Mouse (Mus musculus) layer of hippocampus, postnatal 25 days (tissue): Measurements from ENCODE around the gene Them7. TPM values are rescaled to one million over a fixed set of nuclear protein-coding genes. Genes with fewer than 3 reads are reported as not detected.

Experiments
- DNase-seq, 2 experiments: peaks; one replicate each; pipeline ENCODE4 v3.0.0; 2022; ENCODE audit warnings: mixed read lengths in 2 of 2, low spot score in 1 of 2; ENCODE audit errors: extremely low spot score in 1 of 2
- total RNA-seq, 2 experiments: library from RNA; stranded (reverse); gene quantifications; 2 replicates each; pipeline ENCODE4 v1.2.3; 2021

Them7 gene
- total RNA-seq, 2 experiments from 2014 or later = not detected

DNA sequence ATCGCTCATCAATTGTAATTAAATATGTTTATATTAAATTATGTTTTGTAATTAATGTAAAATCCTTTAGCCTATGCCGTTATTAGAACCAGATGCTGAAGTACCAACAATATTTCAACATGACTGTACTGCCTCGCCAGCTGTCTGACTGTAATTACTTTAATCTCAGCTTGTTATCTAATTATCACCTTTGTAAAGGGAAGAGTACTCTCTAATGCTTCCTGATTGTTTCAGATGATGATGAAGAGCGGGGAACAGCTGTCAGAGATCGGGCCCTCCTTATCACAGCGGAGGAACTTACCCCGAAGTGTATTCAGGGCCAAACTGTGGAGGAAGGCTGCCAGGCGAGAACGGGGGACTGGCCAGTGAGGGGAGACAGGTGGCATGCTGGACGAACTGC lies 77.4 kb downstream of the Them7 start:
- DNase-seq = no peak

DNA sequence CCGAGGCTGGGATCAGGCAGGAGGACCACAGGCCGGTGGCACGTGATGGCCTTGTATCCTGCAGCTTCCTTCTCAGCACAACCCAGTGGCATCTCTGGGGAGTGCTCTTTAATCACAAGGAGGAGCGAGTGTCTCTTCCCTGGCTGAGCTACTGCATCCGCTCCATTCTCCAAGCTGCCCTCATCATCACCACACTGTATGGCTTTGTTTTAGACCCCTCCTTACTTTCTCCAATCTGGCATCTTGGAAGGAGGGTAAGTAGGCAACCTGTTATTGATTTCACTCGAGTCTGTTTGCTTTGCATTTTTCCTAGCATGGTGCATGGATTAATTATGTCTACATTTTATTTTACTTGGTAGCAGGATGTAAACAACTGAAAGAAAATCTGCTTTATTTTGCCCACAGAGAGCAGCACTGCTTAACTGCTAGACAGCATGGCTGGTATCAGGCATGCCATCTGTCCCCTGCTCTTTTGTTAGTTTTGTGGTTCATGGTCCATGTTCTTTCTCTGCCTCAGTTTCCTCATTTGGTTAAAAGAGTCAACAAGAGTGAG lies 79.9 kb downstream of the Them7 start:
- no peak for DNase-seq

DNA sequence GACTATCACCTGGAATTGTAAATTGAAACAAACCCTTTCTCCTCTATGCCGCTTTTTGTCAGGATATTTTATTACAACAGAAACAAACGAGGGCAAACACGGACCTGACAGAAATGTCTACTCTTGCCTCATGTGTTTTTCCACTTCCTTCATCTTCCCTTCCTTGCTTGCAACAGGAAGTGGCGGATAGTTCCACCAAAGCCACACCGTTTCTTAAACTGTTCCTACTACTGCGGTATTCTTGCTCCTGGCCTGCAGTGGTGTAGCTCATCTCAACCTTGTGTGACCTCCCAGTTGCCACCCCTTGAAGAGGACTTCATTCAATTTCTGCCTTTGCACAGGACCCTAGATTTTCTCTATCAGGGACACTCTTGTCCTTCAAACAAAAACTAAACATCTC lies 81.8 kb downstream of the Them7 start:
- DNase-seq = no peak

DNA sequence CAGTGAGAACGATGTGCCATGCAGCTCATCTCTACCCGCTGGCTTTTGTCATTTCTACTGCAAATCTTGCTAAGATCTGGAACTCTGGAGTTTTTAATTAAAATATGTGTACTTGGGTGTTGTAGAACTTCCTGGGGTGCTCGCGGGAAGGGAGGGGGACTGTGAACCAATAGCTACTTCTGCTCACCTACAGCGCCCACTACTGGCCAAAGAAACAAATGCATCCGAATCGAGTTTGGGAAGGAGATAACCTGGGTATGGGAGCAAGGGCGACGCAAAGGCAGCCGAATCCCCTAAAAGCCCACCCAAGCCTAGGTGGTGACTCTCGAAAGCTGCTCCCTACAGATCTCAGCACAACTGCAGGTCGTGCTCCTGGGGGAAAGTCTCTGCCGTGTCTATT lies 87.3 kb downstream of the Them7 start:
- DNase-seq = peak in 1 of 2 experiments; percentile 34

DNA sequence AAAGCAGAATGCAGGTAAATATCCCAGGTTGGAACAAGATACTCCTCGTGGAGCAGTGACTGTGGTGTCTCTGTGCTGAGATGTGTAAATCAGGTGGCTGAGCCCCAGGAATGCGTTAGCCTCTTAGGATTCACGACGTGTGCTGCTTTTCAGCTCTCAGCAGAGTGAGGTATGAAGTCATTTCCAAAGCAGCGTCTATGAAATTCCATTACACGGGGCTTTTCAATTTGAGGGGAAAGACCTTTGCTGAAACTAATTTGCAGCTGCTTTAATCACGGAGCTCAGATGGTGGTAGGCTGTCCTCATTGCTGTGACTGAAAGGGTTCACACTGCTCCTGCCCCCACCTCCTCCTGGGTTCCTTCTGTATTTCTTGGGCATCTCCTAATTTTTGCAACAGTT lies 87.9 kb downstream of the Them7 start:
- no peak for DNase-seq

DNA sequence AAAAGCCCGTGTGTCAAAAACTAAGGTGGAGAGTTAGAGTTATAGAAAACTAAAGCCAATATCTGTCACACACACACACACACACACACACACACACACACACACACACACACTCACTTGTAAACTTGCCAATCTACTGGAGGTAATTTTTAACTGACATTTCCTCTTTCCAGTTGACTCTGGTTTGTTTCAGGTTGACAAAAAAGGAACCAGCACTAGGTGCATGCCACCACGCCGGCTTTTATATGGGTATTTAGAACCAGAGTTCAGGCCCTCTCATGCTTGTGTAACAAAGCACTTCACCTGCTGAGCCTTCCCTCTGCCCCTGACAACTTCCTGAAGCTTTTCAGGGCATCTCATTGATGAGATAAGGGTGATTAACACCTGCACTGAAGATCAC lies 89.0 kb downstream of the Them7 start:
- no peak for DNase-seq

DNA sequence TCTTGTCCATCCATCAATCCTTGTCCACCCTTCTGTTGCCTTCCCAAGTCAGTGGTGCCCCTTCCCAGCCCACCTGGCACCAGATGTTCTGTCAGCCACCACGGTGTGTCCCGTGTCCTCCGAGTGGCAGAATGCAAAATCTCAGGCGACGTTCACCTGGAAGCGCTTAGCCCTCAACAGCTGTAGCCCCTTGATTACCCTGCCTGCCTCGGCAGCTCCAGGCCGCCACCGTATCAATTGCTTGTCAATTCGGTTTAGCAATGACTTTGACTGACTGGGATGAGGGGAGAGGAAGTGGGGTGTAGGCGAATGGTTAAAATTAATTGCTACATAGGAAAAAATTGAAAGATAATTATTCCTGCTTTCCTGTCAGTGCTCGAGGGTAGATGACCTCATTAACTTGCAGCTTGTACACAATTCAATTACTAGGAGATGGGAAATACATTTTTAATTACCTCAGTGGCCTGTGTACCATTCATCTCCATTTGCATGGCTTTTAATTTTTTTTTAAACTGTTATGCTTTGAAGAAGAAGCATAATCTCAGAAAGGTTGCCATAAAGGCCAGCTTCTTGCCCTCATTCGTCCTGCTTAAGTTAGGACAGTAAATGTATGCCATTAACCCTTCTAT lies 93.5 kb downstream of the Them7 start:
- DNase-seq = no peak

DNA sequence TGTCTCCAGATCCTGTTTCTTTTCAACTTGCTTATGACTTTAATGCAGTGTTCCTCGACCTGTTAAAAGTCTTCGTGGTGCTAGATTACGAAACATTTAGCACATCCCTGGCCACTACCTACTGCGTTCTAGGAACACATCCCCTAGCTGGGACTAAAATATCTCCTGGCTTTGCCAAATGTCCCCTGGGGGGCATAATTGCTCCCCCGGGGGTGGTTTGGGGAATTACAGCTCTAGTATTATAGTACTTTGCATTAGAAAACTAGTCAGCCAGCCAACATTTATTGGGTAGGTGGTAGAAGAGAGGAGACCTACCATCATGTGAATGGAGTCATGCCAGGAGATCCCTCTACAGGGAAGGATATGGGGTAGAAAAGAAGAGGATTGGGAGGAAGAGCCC lies 101.9 kb downstream of the Them7 start:
- no peak for DNase-seq

DNA sequence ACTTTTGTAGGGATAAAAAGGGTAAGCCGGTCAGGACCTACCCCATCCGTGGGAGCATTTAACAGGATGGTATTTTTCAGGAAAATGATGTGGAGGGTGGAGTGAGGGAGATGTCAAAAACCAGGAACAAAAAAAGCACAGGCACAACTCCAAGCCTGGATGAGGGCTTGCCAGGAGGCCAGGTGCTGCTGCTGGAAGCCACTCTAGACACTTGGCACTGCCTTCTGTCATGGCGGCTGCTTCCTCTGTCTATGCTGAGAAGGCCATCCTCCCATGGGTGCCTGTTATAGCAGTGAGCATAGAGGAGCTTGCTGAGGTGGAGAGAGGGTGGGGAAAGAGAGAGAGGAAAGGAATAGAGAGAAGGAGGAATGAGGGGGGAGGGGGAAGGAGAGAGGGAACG lies 105.9 kb downstream of the Them7 start:
- DNase-seq = no peak

DNA sequence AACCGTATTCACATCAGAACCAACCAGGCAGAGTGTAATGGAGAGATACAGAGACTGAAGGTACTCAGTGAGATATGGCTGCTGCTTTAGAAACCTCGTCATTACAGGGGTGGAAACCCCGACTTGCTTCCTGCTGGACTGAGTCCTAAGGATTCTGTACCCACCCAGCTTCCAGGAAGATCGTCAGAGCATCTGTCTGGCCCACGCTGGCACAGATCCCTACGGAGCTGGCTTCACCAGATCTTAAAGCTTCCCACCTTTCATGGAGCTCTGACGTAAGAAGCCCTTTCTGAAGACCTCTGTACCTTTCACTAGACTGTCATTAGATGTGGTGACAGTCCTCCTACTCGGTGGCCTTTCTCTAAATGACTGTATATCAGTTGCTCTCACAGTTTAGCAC lies 109.0 kb downstream of the Them7 start:
- DNase-seq = no peak

DNA sequence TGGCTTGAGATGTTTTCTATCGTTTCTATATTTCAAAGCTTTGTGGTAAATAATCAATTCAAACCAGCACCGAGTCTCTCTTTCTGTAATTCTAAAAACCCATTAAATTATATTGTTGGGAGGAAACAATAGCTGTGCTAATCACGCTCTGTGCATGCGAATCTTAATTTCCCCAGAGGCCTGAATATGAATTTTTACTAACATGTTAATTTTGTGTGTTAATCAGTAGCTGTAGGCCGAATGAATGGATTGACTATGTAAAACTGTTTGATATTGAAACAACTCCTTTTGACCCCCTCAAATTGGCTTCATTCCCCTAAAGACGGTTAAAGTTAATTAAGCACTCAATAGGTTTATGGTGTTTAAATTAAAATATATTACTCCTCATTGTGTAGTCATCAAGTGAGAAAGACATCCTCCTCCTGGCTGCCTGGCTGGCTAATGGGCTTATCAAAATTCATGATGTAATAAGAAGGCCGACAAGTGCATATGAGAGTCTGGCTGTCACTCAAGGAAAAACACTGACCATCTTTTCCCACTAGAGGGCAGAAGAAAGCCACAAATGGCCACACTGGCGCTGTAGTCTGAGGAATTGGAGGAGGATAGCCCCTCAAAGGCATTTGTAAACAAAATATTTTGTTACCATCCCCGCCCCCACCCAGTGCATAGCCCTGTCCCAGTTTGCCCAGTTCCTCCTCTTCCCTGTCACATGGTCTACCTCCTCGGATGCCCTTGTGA lies 110.0 kb downstream of the Them7 start:
- DNase-seq = peak; percentile 18 to 39

DNA sequence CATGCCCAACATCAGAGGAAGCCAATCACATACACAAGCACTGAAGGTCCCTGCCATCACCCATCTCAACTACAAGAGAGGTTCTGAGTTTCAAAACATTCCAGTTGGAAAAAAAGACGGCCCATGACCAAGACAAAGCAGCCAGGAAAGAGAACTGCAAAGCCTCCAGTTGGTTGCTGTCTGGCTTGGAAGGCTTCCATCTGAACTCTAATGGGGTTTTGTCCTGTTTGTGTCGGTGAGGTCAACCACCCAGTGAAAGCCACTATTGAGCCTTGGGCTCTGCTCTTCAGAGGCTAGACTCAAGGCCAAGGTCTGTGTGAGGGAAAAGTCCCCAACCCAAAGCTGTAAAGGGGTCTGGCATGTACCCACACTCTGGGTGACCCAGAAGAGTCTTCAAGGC lies 111.5 kb downstream of the Them7 start:
- no peak for DNase-seq

DNA sequence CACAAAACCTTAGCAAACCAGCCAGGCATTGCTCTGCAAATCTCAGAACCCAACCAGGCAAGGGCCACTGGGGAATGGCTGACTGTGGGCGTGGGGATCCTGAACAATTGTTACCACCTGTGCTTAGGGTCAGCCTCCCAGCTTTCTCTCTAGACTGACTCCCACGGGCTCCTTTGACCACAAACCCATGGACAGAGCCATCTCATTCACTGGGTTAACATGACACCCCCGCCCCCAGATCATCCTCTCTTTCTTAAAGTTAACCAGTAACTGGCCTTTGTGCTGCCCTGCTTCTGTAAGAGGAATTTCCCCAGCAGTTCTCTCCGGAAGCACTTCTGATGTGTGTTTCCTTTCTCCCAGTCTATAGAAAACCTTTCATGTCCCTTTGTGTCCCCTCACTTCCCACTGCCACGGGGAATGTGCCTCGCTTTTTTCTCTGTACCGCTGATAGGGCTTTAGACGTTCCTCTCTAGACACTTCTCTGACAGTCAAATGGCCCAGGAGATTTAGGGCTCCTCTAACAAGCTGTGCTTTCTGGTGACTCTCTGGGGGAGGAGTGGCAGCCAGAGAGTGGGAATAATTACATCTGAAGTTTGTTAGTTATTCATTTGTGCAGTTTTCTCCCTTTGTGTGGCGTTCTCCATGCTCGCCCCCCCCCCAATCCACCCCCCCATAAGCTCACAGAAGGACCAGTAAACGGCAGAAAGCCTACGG lies 112.4 kb downstream of the Them7 start:
- no peak for DNase-seq

DNA sequence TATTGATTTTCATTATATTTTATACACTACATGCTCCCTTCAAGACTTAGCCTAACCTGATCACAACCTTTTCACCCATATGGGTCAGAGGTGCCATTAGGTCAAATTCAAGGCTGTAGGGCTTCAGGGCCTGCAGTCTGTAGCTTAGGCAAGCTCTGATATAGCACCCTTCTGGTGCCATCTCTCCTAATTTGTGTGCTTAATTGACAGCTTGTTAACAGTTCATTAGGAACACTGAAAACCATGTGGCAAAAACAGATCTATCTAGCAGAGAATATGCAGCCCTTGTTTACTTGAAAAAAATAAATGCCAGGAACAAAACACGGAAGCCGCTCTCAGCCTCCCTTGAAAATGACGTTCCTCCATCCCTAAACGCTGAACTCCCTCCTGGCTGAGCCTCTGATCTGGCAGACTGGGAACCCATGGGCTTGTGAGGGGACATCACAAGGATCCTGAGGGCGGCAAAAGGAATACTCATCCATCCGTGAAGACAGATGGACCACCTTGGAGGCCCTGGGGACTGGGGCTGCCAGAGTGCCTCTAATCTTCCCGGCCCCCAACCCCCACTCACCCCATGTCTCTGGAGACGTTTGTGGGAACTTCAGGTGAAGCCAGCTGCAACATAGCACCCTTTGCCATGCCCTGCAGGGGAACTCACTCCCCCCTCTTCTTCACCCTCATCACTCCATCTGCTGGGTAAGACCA lies 113.2 kb downstream of the Them7 start:
- no peak for DNase-seq

DNA sequence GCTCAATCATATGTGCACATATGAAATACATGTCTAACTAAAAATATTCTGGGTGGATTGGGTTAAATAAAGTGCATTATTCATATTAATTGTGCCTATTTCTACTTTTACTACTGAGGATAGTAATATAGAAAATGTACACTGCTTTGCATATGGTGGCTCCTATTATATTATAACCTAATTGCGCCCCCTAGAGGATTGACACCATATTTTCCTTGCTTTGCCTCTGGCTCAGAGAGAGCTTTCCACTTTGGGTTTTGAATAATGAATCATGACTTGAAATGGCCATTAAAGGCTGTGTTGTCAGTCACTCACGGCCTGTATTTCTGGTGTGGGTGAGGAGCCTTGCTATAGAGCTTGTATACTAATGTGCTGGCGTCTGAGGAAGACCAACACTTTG lies 115.9 kb downstream of the Them7 start:
- no peak for DNase-seq

DNA sequence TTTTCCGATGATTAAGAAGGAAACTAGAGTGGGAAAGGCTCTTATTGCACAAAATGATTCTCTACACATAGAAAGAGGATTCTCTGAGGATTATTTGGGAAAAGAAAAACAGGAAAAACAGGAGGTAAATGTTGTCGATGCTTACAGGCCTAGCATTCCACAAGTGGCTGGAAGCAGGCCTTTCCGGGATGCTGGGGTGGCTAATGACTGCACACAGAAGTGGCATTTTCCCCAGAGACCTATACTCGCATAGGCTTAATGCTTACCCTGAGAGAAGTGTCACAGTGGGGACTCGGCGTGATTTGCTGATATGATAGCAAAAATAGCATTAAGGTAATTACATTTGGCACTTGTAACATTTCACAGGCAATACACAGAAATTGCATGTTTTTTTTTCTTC lies 124.8 kb downstream of the Them7 start:
- DNase-seq = no peak

DNA sequence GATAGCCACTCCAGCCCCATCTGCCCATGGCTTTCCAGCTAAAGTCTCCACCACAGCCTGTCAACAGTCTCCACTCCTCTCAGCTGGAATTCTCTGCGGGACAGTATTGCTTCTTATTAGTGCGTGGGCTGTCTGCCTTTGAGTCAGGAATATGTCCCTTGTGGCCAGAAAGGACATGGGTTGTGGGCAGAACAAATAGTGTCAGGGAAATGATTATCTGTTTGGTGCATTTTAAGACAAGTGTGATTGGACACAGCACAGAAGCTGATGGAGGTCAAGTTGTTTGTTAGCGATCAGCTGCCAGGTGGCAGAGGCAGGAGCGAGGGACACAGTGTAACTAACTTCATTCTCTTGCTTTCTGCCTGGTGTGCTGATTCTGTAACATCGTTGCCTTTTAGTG lies 132.7 kb downstream of the Them7 start:
- DNase-seq = no peak

DNA sequence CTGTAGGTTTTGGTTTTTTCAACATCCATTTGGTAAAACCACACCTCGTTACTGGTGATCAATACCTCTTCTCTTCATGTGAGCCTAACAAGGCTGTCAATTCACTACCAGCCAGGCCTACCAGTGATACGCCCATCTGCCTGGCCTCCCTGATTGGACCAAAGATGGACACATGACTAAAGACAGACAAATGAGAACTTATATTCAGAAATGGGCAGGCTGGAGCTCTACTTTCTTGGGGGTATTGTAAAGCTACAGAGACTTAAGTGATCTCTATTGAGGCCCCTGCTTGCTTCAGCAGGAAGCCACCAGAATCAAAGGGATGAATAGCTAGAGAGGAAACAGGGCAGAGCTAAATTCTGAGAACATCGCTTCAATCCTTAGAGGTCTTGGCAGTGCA lies 133.9 kb downstream of the Them7 start:
- no peak for DNase-seq

DNA sequence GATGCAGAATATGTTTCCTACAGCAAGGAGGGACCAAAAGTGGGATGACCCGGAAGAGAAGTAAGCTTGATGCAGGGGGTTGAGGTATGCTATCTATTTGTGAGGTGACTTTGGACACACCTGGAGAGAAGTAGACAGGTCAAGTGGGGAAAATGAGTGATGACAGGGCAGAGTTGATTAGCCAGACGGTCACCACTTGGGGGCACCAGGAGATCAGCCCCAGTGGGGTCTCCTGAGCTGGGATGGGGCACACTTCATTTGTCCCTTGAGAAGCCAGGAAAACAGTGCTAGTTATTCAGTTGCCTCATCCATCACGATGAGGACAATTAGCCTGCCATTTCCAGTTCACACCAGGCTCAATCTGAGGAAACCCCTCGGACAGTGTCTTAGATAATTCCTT lies 143.5 kb downstream of the Them7 start:
- DNase-seq = no peak

DNA sequence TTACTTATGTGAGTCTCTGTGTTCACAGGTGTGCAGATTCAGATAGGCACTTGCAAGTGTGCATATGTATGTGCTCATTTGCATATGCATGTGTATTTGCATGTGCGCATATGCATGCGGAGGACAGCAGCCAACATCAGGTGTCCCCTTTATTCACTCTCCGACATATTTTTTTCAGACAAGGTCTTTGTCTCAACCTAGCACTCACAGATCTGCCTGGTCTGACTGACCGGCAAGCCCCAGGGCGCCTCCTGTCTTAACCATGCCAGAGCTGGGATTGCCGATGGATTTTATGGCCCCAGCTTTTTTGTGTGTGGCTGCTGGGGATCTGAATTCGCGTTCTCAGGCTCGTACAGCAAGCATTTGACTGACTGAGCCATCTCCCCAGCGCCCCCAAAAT lies 146.1 kb downstream of the Them7 start:
- DNase-seq = no peak

DNA sequence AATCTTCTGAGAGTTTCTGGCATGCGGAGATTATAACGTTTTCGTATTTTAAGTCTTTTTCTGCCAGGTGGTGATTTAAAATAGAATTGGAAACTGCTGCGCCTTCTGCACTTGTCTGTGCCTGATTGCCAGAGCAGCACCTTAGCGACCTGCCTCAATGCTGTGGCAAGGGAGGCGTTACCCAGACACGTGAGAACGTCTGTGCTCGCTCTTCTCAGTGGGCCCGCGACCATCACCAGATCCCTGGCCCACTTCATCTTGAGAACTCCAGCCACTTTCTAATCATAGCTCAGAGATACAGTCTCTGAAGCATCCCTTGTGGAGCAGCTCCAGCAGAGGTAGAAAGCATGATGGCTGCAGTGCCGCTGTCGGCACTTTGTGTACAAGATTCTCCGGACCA lies 146.6 kb downstream of the Them7 start:
- no peak for DNase-seq
